Mouse (Mus musculus) gastrocnemius, adult 2 months (tissue): ENCODE data around the gene Zmynd15. TPM values are rescaled to one million over a fixed set of nuclear protein-coding genes. Genes with fewer than 3 reads are reported as not detected.
A peak's percentile ranks its signal among the peaks of the same experiment; 100 is the strongest.

Experiments
- DNase-seq: peaks from one replicate; pipeline ENCODE4 v3.0.0; 2022
- H3K27ac ChIP-seq: fragments of 200-600 bp; 2 replicates; pipeline ENCODE4 v1.8.1; 2022; ENCODE audit warnings: mild to moderate bottlenecking
- H3K4me3 ChIP-seq: fragments of 200-600 bp; 2 replicates; pipeline ENCODE4 v1.8.1; 2022; ENCODE audit warnings: mild to moderate bottlenecking, moderate library complexity
- CTCF ChIP-seq: fragments of 200-600 bp; IDR thresholded peaks from 2 replicates; pipeline ENCODE4 v1.8.1; 2022; ENCODE audit warnings: antibody characterized with exemption, mild to moderate bottlenecking, moderate library complexity
- intact Hi-C: fragments of 180-260 bp; cut with DNase I; formaldehyde crosslinking; loops from one replicate; pipeline ENCODE4 v1.15.1; 2025
- total RNA-seq, 2 experiments: library from RNA; stranded (reverse); gene quantifications; 2 replicates each; pipeline ENCODE4 v1.2.3; 2021

The Zmynd15 gene
- total RNA-seq, 2 experiments from 2014 or later, result 0.75 TPM; not detected in 1

- Histone ChIP-seq H3K27ac (no peak overlapping the region), H3K4me3 (peak overlapping the region; percentile 90)
- no peak for TF ChIP-seq CTCF
- DNase-seq, result no peak
- intact Hi-C loops, result loop anchor here (2.0 to 10.0 kb wide), 2 partner anchors 17 to 171 kb away; partner anchors contain the start of gene Med11
Observed at GRCm38 (mm10) chr11:70433569-70433943, 25.7 kb upstream of the Zmynd15 start.

GRCm38 (mm10) chr11:70433951-70434350, 25.3 kb upstream of the Zmynd15 start:
- H3K4me3 ChIP-seq, result peak overlapping the region; percentile 28; the same call in 1 of the 2 replicates

GRCm38 (mm10) chr11:70435476-70435875, 23.8 kb upstream of the Zmynd15 start:
- DNase-seq, result no peak
- Histone ChIP-seq H3K4me3 (no peak overlapping the region), H3K27ac (no peak overlapping the region)
- intact Hi-C loops, result loop anchor here (10.0 kb wide), 1 partner anchor 169 kb away; no protein-coding TSS in a partner anchor
- TF ChIP-seq CTCF, result no peak

More at GRCm38 (mm10) chr11:70433951-70434350, 25.3 kb upstream of the Zmynd15 start:
- intact Hi-C loops, result loop anchor here (2.0 to 10.0 kb wide), 2 partner anchors 17 to 171 kb away; partner anchors contain the start of gene Med11
- H3K27ac ChIP-seq, result no peak overlapping the region
- TF ChIP-seq CTCF, result no peak
- DNase-seq, result no peak

GRCm38 (mm10) chr11:70437426-70437825, 21.8 kb upstream of the Zmynd15 start:
- H3K4me3 ChIP-seq, result no peak overlapping the region
- intact Hi-C loops, result loop anchor here (10.0 kb wide), 1 partner anchor 167 kb away; no protein-coding TSS in a partner anchor
- no peak for DNase-seq
- H3K27ac ChIP-seq, result no peak overlapping the region
- no peak for TF ChIP-seq CTCF

GRCm38 (mm10) chr11:70438728-70439374, 20.4 kb upstream of the Zmynd15 start:
- intact Hi-C loops, result loop anchor here (10.0 kb wide), 1 partner anchor 166 kb away; no protein-coding TSS in a partner anchor
- no peak for DNase-seq
- H3K27ac ChIP-seq, result no peak overlapping the region
- H3K4me3 ChIP-seq, result no peak overlapping the region
- TF ChIP-seq CTCF, result no peak

GRCm38 (mm10) chr11:70440637-70441036, 18.6 kb upstream of the Zmynd15 start:
- Histone ChIP-seq H3K27ac (no peak overlapping the region), H3K4me3 (no peak overlapping the region)
- intact Hi-C loops, result no loop called here
- TF ChIP-seq CTCF, result no peak
- no peak for DNase-seq

GRCm38 (mm10) chr11:70441882-70442281, 17.4 kb upstream of the Zmynd15 start:
- no peak for TF ChIP-seq CTCF
- Histone ChIP-seq H3K4me3 (no peak overlapping the region), H3K27ac (no peak overlapping the region)
- no peak for DNase-seq
- intact Hi-C loops, result no loop called here

GRCm38 (mm10) chr11:70443964-70444363, 15.3 kb upstream of the Zmynd15 start:
- Histone ChIP-seq H3K4me3 (no peak overlapping the region), H3K27ac (no peak overlapping the region)
- DNase-seq, result no peak
- TF ChIP-seq CTCF, result no peak
- intact Hi-C loops, result no loop called here

GRCm38 (mm10) chr11:70444667-70445066, 14.6 kb upstream of the Zmynd15 start:
- intact Hi-C loops, result no loop called here
- no peak overlapping the region for H3K4me3 ChIP-seq
- H3K27ac ChIP-seq, result no peak overlapping the region
- TF ChIP-seq CTCF, result no peak
- no peak for DNase-seq

GRCm38 (mm10) chr11:70446756-70447155, 12.5 kb upstream of the Zmynd15 start:
- TF ChIP-seq CTCF, result no peak
- Histone ChIP-seq H3K4me3 (no peak overlapping the region), H3K27ac (no peak overlapping the region)
- intact Hi-C loops, result no loop called here
- no peak for DNase-seq

- Histone ChIP-seq H3K4me3 (no peak overlapping the region), H3K27ac (no peak overlapping the region)
- no peak for DNase-seq
- TF ChIP-seq CTCF, result no peak
- intact Hi-C loops, result no loop called here
Observed at GRCm38 (mm10) chr11:70447373-70447772, 11.9 kb upstream of the Zmynd15 start.

GRCm38 (mm10) chr11:70450926-70451325, 8.3 kb upstream of the Zmynd15 start:
- no peak for TF ChIP-seq CTCF
- intact Hi-C loops, result loop anchor here (2.0 kb wide), 1 partner anchor 18 kb away; the partner anchor contains the start of gene Arrb2
- no peak overlapping the region for H3K27ac ChIP-seq
- H3K4me3 ChIP-seq, result no peak overlapping the region
- no peak for DNase-seq

- peak; percentile 92 for TF ChIP-seq CTCF
- Histone ChIP-seq H3K27ac (peak within 1 kb of the TSS; percentile 96), H3K4me3 (peak within 1 kb of the TSS; percentile 83)
- intact Hi-C loops, result loop anchor here (2.0 kb wide), 2 partner anchors 19 to 55 kb away; partner anchors contain the start of gene Arrb2
- DNase-seq, result peak; percentile 98
Observed at GRCm38 (mm10) chr11:70451797-70452498, 7.3 kb upstream of the Zmynd15 start, which contains the start of gene Med11. Gene Med11, plus strand, starts transcription at chr11:70451919.
